Mouse (Mus musculus): ENCODE data around the gene Fam98c.
"Not testable (repeated sequence)": the region's sequence is repeated elsewhere in the genome, so short reads cannot be mapped to it uniquely, and the experiment has no call there.

Fam98c gene

GRCm38 (mm10) chr7:29162750-29163525 is 6.9 kb upstream of the Fam98c start:
- in situ Hi-C loops (cut with MboI; ENCODE audit: unreplicated experiment in 2 of 2) = no loop called here

- in situ Hi-C loops (cut with MboI; ENCODE audit: unreplicated experiment in 2 of 2) = no loop called here
Measured at GRCm38 (mm10) chr7:29162294-29162693, 6.3 kb upstream of the Fam98c start.

- in situ Hi-C loops (cut with MboI; ENCODE audit: unreplicated experiment in 2 of 2) = no loop called here
Measured at GRCm38 (mm10) chr7:29158264-29158663, 2.2 kb upstream of the Fam98c start.

- in situ Hi-C loops (cut with MboI; ENCODE audit: unreplicated experiment in 2 of 2) = no loop called here
Measured at GRCm38 (mm10) chr7:29155196-29155837, 717 bp downstream of the Fam98c start.

GRCm38 (mm10) chr7:29154018-29154720 is 1.9 kb downstream of the Fam98c start:
- in situ Hi-C loops (cut with MboI; ENCODE audit: unreplicated experiment in 2 of 2) = no loop called here

- in situ Hi-C loops (cut with MboI; ENCODE audit: unreplicated experiment in 2 of 2) = no loop called here
Measured at GRCm38 (mm10) chr7:29151486-29151885, 4.5 kb downstream of the Fam98c start.

GRCm38 (mm10) chr7:29148771-29149170 is 7.3 kb downstream of the Fam98c start:
- in situ Hi-C loops (cut with MboI; ENCODE audit: unreplicated experiment in 2 of 2) = no loop called here

- in situ Hi-C loops (cut with MboI; ENCODE audit: unreplicated experiment in 2 of 2) = no loop called here
Measured at GRCm38 (mm10) chr7:29146625-29147367, 9.2 kb downstream of the Fam98c start.

GRCm38 (mm10) chr7:29144006-29144405 is 12.0 kb downstream of the Fam98c start:
- in situ Hi-C loops (cut with MboI; ENCODE audit: unreplicated experiment in 2 of 2) = no loop called here

GRCm38 (mm10) chr7:29141416-29141815 is 14.6 kb downstream of the Fam98c start:
- in situ Hi-C loops (cut with MboI; ENCODE audit: unreplicated experiment in 2 of 2) = no loop called here

- in situ Hi-C loops (cut with MboI; ENCODE audit: unreplicated experiment in 2 of 2) = not testable (repeated sequence)
Measured at GRCm38 (mm10) chr7:29139237-29139636, 16.8 kb downstream of the Fam98c start.

- in situ Hi-C loops (cut with MboI; ENCODE audit: unreplicated experiment in 2 of 2) = no loop called here
Measured at GRCm38 (mm10) chr7:29137429-29137828, 18.6 kb downstream of the Fam98c start.

GRCm38 (mm10) chr7:29134693-29135386 is 21.2 kb downstream of the Fam98c start, which contains the start of gene Rasgrp4:
TSS of gene Rasgrp4 (plus strand) at chr7:29134851.
- in situ Hi-C loops (cut with MboI; ENCODE audit: unreplicated experiment in 2 of 2) = no loop called here

GRCm38 (mm10) chr7:29134230-29134629 is 21.8 kb downstream of the Fam98c start:
- in situ Hi-C loops (cut with MboI; ENCODE audit: unreplicated experiment in 2 of 2) = no loop called here

GRCm38 (mm10) chr7:29128725-29129124 is 27.3 kb downstream of the Fam98c start:
- in situ Hi-C loops (cut with MboI; ENCODE audit: unreplicated experiment in 2 of 2) = loop anchor here (5.0 kb wide), 6 partner anchors 49 to 399 kb away; partner anchors contain the start of genes 2200002D01Rik (in 1 of the 2), Dpf1 (in 1 of the 2) and Ppp1r14a (in 1 of the 2)

- in situ Hi-C loops (cut with MboI; ENCODE audit: unreplicated experiment in 2 of 2) = loop anchor here (5.0 kb wide), 6 partner anchors 51 to 401 kb away; partner anchors contain the start of genes 2200002D01Rik (in 1 of the 2), Dpf1 (in 1 of the 2) and Ppp1r14a (in 1 of the 2)
Measured at GRCm38 (mm10) chr7:29126173-29126915, 29.7 kb downstream of the Fam98c start.

- in situ Hi-C loops (cut with MboI; ENCODE audit: unreplicated experiment in 2 of 2) = loop anchor here (5.0 kb wide), 6 partner anchors 52 to 402 kb away; partner anchors contain the start of genes 2200002D01Rik (in 1 of the 2), Dpf1 (in 1 of the 2) and Ppp1r14a (in 1 of the 2)
Measured at GRCm38 (mm10) chr7:29124970-29125369, 31.1 kb downstream of the Fam98c start, which contains the start of gene Ryr1. TSS of gene Ryr1 (minus strand) at chr7:29125179.

GRCm38 (mm10) chr7:29123531-29124358 is 32.3 kb downstream of the Fam98c start:
- in situ Hi-C loops (cut with MboI; ENCODE audit: unreplicated experiment in 2 of 2) = no loop called here
